Mouse (Mus musculus) gonadal fat pad, adult 2 months (tissue): ENCODE results near the gene Hgd. TPM values are rescaled to one million over a fixed set of nuclear protein-coding genes. Genes with fewer than 3 reads are reported as not detected.

Experiments
- DNase-seq: peaks from one replicate; pipeline ENCODE4 v3.0.0-alpha.2; 2012; ENCODE audit warnings: low read depth
- polyA plus RNA-seq: library from polyadenylated mRNA; depleted of rRNA; stranded (reverse); fragments of >200 nt; gene quantifications from 2 replicates; pipeline ENCODE4 v1.2.3, GENCODE M21; 2012; rRNA removed

The Hgd gene
- polyA plus RNA-seq: 0.14 and 0.49 TPM in 2 replicates

GRCm38 (mm10) chr16:37579994-37580393, at the start of gene Hgd:
TSS of gene Hgd (plus strand) at chr16:37580153.
- no peak for DNase-seq

DNA sequence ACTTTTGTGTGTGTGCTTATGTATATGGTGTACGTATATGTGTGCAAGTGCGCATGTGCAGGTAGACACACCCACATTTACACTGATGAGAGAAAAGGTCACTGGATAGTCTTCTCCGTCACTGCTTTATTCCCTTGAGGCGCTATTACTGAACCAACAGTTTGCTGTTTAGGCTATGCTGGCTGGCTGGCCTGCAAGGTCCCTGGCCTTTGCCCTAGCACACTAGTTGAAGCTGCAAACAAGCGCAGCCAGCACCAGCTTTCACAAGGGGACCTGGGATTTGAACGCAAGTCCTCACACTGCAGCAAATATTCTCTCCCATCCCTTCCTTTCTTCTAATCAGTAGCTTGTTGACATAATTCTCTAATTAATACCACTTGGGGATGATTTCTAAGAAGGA, 49.8 kb upstream of the Hgd start:
- DNase-seq: no peak

GRCm38 (mm10) chr16:37532046-37532445, 47.9 kb upstream of the Hgd start:
- no peak for DNase-seq

- DNase-seq: no peak
Measured at GRCm38 (mm10) chr16:37533369-37534068, 46.4 kb upstream of the Hgd start.

DNA sequence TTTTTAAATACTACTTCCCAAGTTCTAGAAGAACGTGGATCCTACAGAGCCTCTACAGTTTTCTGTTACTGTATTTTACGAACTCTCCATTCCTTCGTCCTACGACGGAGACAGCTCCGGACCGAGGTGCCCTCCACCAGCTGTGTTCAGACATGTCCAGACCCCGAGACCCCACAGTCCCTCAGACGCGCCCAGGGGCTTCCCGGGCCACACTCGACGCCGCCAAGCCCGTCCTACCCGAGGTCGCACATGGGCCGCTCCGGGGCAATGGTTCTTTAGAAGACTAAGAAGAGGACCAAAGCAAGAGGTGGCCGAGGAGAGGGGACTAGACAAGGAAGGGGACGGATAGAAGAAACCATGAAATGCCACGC, 40.7 kb upstream of the Hgd start:
- DNase-seq: no peak

DNA sequence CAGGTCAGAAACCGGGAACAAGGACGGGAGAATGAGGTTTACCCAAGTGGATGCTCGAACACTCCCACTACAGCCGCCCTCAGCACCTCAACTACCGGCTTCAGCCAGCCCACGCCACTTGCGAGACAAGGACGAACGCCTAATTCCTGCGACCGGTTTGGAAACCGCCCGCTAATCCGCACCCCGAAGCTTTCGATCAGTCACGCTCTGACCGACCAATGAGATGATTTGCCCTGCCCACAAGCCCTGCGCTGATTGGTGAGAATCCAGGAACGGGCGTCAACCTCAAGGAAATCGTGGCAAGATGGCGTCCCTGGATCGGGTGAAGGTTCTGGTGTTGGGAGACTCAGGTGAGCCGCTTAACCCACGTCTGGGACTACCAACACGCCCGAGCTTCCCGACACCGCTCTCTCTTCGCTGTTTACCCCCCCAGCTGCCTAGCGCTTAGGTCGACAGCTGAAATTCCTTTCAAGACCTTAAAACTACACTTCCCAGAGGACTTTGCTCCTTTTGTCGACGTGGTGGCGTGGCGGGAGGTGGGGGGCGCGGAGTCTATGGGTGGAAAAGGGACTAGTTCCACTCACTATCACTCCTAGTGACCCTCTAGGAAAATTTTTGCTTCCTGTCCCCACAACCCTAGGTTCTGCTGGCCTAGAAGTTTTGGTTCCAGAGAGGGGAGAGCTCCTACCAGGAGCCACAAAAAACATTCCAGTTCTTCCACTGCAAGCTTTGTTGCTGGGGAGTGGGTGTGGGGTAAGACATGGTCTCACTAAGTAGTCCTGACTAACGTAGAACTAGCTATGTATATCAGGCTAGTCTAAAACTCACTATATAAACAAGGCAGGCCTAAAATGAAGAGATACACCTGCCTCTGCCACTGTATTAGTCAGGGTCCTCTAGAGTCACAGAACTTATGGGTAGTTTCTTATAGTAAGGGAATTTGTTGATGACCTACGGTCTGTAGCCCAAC, 40.1 kb upstream of the Hgd start, which contains the start of the genes Gtf2e1 and Rabl3:
Gene Gtf2e1, minus strand, starts transcription at position 179 of the 970 bp plus-strand sequence.
Gene Rabl3, plus strand, starts transcription at position 275 of the 970 bp plus-strand sequence.
- DNase-seq: peak; percentile 94

DNA sequence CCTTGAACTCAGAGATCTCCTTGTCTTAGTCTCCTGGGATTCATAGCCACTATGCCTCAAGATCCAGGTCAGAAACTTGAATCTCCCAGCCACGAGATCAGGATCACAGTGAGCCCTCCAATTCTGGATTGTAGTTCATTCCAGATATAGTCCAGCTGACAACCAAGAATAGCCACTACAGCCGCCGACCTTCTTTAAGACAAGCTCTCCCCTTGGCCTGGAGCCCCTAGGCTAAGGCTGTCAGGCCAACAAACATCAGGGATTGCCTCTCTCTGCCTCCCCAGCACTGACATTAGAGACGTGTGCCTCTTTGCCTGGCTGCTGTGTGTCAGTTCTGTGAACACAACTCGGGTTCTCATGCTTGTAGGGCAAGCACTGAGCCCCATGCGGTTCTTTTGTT, 39.2 kb upstream of the Hgd start:
- DNase-seq: no peak

DNA sequence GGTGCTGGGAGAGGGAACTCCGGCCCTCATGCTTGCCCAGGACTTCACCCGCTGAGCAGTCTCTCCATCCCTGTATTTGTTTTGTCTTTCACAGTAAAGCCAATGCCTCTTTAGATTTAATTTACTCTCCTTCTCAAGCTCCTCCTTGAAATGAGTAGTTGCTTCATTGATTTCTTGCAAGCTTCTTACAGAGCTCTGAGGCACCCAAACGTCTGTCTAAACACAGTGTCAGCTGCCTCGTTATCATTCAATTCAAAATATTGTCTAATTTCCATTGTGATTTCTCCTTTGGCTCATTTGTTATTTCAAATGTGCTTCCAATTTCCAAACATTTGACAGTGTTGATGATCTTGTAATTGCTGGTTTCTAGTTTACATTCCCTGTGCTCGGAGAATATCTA, 33.6 kb upstream of the Hgd start:
- DNase-seq: no peak

DNA sequence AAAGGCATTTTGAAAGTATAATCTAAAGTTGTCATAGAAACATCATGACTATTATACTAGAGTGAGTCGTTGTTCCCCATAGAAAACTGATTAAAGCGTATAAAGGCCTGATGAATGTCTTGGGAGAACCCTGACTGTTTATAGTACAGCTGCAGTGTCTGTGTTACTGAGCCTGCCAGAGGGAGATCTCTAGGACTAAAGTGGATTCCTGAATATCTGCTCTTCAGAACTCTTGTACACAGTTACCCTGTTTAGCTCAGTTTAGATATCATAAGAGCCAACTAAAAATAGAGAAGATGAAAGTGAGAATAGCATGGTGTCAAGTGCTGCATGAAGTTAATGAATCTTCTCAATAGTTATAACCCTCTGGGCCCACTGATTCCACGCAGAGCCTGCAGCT, 29.7 kb upstream of the Hgd start:
- DNase-seq: no peak

- no peak for DNase-seq
Measured at GRCm38 (mm10) chr16:37550981-37551380, 29.0 kb upstream of the Hgd start.

- DNase-seq: no peak
Measured at GRCm38 (mm10) chr16:37552824-37553223, 27.1 kb upstream of the Hgd start.

- DNase-seq: no peak
Measured at GRCm38 (mm10) chr16:37562414-37562813, 17.5 kb upstream of the Hgd start.

GRCm38 (mm10) chr16:37562961-37563360, 17.0 kb upstream of the Hgd start:
- no peak for DNase-seq

DNA sequence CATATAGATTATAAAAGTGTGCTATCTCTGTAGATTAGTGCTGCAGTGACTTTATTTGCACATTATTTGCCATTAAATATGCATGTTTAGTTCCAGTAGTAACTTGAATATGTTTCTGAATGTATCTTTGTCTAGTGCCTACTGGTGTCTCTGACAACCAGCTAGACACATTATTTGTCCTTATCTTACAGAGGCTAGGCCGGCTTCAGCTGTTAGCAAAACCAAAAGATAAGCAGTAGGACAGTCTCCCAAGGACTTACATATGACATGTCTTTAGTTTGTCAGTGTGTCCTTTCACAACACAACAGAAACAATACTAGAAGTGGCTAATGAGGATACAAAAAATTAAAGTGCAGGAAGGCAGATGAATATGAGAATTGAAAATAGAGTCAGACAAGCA, 14.8 kb upstream of the Hgd start:
- DNase-seq: no peak

DNA sequence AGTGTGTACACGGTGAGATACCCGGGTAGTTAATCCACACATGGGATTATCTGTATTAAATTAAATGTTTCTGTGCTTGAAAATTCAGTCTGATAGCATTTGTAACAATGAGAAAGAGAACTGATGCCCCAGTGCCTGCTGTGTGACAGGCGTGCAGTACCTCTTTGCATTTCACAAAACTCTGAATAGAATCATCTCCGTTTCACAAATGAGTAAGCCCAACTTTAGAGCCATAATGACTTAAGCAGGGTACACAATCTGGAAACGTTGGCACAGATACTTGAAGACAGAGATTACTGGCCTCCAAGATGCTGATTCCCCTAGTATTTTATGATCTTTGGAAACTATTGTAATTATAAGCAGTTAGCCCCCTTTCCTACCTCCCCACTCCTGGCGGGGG, 13.8 kb upstream of the Hgd start:
- no peak for DNase-seq

GRCm38 (mm10) chr16:37567113-37568050, 12.6 kb upstream of the Hgd start:
- no peak for DNase-seq

GRCm38 (mm10) chr16:37571554-37571953, 8.4 kb upstream of the Hgd start:
- DNase-seq: no peak

GRCm38 (mm10) chr16:37572117-37572754, 7.7 kb upstream of the Hgd start:
- DNase-seq: no peak

DNA sequence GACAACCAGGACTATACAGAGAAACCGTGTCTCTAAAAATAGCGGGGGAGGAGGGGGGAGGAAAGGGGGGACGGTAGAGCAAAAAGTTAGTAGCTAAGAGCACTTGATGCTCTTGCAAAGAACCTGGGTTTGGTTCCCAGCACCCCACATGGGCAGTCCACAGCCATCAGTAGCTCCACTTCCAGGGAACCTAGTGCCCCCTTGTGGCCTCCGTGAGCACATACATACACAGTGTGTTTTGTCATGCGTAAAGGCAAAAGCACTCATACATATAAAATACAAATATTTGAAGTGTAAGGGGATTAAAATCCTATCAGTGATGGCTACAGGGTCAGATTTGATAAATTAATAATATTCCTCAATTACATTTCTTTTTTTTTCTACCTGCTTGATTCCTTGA, 6.9 kb upstream of the Hgd start:
- no peak for DNase-seq

GRCm38 (mm10) chr16:37575325-37575724, 4.6 kb upstream of the Hgd start:
- no peak for DNase-seq

DNA sequence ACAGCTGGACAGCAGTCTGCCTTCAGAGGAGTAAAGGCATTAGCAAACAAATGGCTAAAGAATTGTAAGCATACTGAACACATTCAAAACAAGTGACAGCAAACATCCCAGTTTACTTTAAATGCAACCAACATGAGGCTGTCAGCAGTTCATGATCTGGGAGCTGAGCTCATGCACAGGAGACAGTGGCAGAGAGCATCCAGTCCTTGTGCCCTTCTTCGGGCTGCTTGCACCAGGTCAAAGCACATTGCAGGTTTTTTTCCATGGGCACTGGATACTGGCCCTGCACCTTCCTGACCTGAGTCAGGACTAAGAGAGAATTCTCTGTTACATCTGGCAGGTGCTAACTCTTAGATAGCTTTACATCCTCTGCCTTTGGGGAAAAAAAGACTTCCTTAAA, 362 bp upstream of the Hgd start:
- no peak for DNase-seq
